Mouse (Mus musculus) gastrocnemius, postnatal 36 days (tissue): Measurements from ENCODE around the gene Tk1. TPM values are rescaled to one million over a fixed set of nuclear protein-coding genes. Genes with fewer than 3 reads are reported as not detected.
A peak's percentile ranks its signal among the peaks of the same experiment; 100 is the strongest.

ENCODE experiments used
- DNase-seq, 2 experiments: peaks; one replicate each; pipeline ENCODE4 v3.0.0; 2022
- intact Hi-C: fragments of 180-260 bp; cut with DNase I; formaldehyde crosslinking; loops from one replicate; pipeline ENCODE4 v1.15.1; 2025
- total RNA-seq, 2 experiments: library from RNA; stranded (reverse); gene quantifications; 2 replicates each; pipeline ENCODE4 v1.2.3; 2021

The Tk1 gene
- total RNA-seq, 2 experiments from 2014 or later: 4.5 TPM

DNA sequence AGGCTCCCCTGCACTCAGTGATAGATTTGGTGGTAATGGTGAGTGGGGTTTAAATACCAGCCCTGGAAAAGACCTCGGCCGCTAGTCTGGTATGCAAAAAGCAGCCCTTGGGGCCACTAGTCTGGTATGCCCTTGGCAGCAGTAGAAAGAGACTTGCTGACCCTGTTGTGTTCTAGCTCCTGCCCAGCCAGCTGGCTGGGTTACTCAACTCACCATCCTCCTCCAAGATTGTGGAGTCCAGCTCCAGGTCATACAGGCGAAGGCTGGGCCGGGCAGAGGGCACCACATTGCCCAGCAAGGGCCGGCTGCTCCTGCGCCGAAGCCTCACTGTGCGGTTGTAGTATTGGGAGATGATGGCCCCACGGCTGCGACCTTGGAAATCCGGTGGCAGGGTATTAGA lies 47.9 kb downstream of the Tk1 start:
- DNase-seq: no peak
- intact Hi-C loops: no loop called here

- intact Hi-C loops: no loop called here
- no peak for DNase-seq
These were observed 48.8 kb downstream of the Tk1 start for GRCm38 (mm10) chr11:117777111-117777510.

DNA sequence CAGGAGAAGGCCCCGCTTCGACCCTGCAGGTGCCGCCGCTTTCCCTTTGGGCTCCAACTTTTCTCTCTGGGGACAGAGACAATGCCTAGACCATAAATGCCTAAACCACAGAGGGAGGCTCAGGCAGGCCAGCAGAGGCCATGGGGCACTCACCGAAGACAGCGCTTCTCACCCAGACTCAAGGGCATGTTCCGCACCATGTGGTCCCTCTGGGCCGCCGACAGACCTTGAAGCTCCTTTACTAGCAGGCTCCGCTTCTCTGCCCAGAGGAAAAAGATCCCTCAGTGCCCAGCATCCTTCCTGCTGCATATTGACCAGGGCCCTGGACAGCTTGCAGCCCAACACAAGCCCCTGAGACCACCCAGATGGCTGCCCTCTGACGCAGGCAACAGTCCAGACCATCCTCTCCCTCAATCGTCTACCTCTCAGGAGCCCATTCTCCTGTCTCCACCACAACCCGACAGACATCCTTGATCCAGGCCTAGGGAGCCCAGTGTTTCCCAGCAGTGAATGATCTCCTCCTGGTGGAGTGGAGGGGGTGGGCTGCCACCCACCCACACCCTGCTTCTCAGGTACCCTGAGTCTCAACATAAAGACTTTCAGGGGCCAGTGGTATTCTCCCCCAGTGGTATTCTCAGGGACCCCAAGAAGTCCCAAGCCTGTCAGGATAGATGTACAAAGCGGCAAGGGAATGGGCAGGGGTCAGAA lies 49.7 kb downstream of the Tk1 start:
- intact Hi-C loops: no loop called here
- DNase-seq: no peak

- no peak for DNase-seq
- intact Hi-C loops: no loop called here
These were observed 50.4 kb downstream of the Tk1 start for GRCm38 (mm10) chr11:117775540-117775939.

DNA sequence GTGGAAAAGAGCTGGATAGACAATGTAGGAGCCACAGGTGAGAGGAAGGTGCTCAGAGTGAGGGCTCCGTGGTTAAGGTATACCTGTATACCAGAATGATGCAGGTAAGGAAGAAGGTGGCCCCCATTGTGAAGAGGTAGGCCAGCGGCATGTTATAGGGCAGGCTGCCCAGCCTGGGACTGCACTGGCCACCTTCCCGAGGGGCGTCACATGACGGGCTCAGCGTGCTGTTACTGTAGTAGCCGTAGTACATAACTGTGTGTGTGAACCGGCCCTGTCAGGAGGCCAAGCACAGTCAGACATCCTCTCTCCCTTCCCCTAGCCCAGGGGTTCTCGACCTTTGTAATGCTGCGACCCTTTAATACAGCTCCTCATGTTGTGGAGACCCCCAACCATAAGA lies 51.0 kb downstream of the Tk1 start:
- intact Hi-C loops: no loop called here
- no peak for DNase-seq

- no peak for DNase-seq
- intact Hi-C loops: no loop called here
These were observed 53.5 kb downstream of the Tk1 start for GRCm38 (mm10) chr11:117772352-117772751.

DNA sequence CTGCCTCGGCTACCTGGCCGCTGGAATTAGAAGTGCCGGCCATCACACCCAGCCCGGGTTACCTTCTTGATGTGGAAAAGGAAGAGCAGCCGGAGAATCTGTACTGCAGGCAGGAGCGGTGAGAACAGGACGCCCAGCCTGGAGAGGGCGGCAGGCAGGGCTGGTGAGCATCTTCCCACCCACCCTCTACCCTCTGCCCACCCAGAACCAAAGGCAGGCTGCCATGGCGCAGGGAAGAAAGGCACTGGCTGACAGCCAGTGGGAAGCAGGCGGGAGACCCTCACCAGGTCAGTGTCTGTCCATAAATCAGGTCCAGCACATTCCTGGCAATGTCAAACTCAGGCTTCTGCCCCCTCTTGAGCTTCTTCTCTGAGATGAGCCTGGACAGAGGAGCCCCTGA lies 55.5 kb downstream of the Tk1 start:
- intact Hi-C loops: no loop called here
- no peak for DNase-seq

- intact Hi-C loops: no loop called here
- no peak for DNase-seq
These were observed 56.2 kb downstream of the Tk1 start for GRCm38 (mm10) chr11:117769683-117770047.

GRCm38 (mm10) chr11:117768725-117769682 lies 56.9 kb downstream of the Tk1 start:
- intact Hi-C loops: no loop called here
- peak in 1 of 2 experiments; percentile 13 for DNase-seq

GRCm38 (mm10) chr11:117766275-117766674 lies 59.6 kb downstream of the Tk1 start:
- DNase-seq: peak in 1 of 2 experiments; percentile 11
- intact Hi-C loops: no loop called here

Other genes with a start within 250 kb of the Tk1 start
- 10 to 100 TPM; 15.0 to 19.6 TPM for gene Tnrc6c, start 171.8 kb downstream of the Tk1 start, total RNA-seq
- gene Tmc8, start 44.0 kb downstream of the Tk1 start, total RNA-seq: 1 to 10 TPM; 1.2 to 1.7 TPM
- 1 to 10 TPM; 5.8 to 5.9 TPM for gene Tmc6, start 43.9 kb downstream of the Tk1 start, total RNA-seq
- not detected for gene 6030468B19Rik, start 28.4 kb downstream of the Tk1 start, total RNA-seq
- gene Gm20708, start 16.4 kb downstream of the Tk1 start, total RNA-seq: under 1 TPM; 0.57 to 0.89 TPM
- gene Syngr2, start 16.4 kb downstream of the Tk1 start, total RNA-seq: 100 to 1,000 TPM; 155 to 161 TPM
- gene Afmid, start 168 bp downstream of the Tk1 start, total RNA-seq: 1 to 10 TPM; 2.7 to 3.0 TPM
- gene Birc5, start 23.2 kb upstream of the Tk1 start, total RNA-seq: under 1 TPM; 0.74 to 0.84 TPM
- gene Tmem235, start 34.7 kb upstream of the Tk1 start, total RNA-seq: not detected
- gene Tha1, start 47.4 kb upstream of the Tk1 start, total RNA-seq: 1 to 10 TPM; 4.3 to 5.2 TPM
- gene Socs3, start 144.0 kb upstream of the Tk1 start, total RNA-seq: 1 to 10 TPM; 1.8 to 4.7 TPM
- gene Pgs1, start 160.2 kb upstream of the Tk1 start, total RNA-seq: 10 to 100 TPM; 17.9 to 18.9 TPM